Mouse (Mus musculus): ENCODE data around the gene Ninj1. TPM values are rescaled to one million over a fixed set of nuclear protein-coding genes. Genes with fewer than 3 reads are reported as not detected.

Gene Ninj1
- polyA plus RNA-seq, 1 experiment = 64.2 TPM

DNA sequence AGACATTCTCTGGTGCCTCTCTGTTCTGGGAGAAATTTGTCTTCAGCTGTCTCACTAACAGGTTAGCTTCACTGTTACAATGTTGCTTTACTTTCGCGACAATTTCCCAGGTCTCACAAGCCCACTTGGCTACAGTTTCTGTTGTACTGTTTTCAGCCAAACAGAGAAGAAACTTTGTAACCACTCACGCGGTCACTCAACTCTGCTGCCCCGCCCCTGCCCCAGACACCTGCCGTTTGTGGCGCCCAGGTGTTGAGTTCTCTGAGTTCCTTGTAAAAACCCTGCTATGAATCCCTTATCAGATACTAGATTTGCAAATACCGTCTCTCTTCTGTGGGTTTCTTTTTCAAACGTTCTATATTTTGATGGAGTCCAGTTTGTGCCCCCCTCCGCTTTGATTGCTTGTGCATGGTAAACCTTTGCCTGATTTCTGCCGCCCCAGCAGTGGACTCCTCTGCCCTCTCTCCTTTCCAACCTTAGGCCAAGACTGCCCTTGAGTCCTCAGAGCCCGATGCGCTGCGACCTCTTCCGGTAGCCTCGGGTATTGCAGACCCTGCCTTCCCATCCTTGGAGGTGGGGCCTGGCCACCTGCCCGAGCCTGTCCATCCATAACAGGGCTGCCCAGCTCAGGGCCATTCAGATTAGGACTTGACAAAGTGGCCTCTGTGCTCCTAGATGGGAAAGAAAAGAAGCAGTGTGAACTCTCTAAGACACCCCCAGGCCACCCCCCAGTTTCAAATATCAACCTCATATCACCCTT is 17.7 kb upstream of the Ninj1 start:
- DNase-seq (ENCODE audit: low read depth, low spot score) = peak; percentile 79
- WGBS = 9% methylated on average over 17 of the region's 17 CpGs

DNA sequence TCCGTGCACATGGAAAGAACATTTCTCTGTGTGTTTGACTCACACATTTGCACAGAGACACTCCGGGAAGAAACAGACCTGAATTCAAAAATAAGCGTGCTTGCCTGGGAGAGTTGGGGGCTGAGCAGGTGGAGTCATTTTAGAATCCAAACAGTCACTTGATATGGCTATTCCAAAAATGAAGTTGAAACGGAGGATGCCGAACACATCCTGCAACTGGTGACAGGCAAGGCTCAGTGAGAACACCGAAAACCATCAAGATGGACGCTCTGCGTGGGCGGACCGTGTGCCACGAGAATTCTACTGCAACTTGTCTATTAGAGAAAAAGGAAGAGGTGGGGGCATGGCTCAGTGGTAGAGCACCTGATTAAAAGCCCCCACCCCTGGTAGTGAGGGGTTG is 16.7 kb upstream of the Ninj1 start:
- WGBS = 95% methylated on average over 11 of the region's 11 CpGs
- DNase-seq (ENCODE audit: low read depth, low spot score) = no peak

GRCm38 (mm10) chr13:49171729-49172128 is 15.6 kb upstream of the Ninj1 start:
- no peak for DNase-seq (ENCODE audit: low read depth, low spot score)
- WGBS = 85% methylated on average over 1 of the region's 1 CpGs

- DNase-seq (ENCODE audit: low read depth, low spot score) = no peak
These were observed 14.9 kb upstream of the Ninj1 start for GRCm38 (mm10) chr13:49172335-49172734.

GRCm38 (mm10) chr13:49172971-49173596 is 14.2 kb upstream of the Ninj1 start:
- 10% methylated on average over 12 of the region's 12 CpGs for WGBS
- DNase-seq (ENCODE audit: low read depth, low spot score) = peak; percentile 66

More at GRCm38 (mm10) chr13:49172335-49172734, 14.9 kb upstream of the Ninj1 start:
- WGBS = 93% methylated on average over 7 of the region's 7 CpGs

DNA sequence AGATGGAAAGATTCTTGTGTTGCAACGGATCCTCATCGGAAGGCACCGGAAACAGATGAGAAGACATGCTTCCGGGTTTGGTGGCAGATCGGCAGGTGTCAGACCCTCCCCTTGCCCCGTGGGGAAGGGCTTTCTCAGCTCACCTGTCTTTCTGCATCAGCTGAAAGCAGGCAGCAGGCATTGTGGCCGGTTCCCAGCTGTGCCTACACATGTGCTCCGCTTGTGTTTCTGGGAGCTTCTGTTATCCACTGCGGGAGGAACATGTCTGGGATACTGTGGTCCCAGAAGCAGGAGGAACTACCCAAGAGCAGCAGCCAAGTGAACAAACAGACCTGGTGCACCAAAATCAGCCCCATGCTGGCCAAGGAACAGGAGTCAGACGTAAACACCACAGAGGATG is 11.8 kb upstream of the Ninj1 start:
- DNase-seq (ENCODE audit: low read depth, low spot score) = no peak
- 78% methylated on average over 10 of the region's 10 CpGs for WGBS

DNA sequence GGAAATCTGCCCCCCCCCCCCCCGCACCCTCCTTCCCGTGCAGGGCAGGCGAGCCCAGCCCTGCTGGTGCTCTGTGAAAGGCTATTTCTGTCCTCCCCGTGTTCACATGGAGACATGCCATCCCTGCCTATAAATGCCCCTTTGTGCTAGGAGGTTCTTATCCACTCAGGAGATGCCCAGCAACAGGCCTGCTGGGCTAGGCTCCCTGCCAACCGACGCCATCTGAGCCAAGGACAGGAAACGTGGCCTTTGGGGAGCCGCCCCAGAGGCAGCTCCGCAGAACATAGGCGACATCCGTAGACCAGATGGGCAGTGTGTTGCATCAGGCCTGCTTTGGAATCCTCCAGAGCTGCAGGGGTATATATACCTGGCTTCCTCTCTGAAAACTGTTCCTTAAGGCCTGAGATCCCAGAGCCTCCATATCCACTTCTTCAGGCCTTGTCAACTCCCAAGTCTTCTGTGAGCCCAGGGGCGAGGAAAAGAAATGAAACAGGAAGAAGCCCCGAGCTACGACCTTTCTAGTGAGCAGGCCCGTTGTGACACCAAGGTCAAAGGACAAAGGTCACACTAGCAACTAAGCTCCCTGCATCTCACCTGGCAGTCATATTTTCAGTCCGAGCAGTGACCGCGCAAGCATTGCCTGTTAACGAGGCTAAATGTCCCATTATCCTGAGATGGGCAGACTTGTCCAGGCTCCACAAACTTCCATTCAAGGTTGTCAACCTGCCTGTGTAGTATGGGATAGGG is 8.3 kb upstream of the Ninj1 start:
- DNase-seq (ENCODE audit: low read depth, low spot score) = no peak

GRCm38 (mm10) chr13:49180274-49180673 is 7.0 kb upstream of the Ninj1 start:
- 88% methylated on average over 5 of the region's 5 CpGs for WGBS
- DNase-seq (ENCODE audit: low read depth, low spot score) = no peak

More for the DNA sequence above, 8.3 kb upstream of the Ninj1 start:
- 43% methylated on average over 19 of the region's 19 CpGs for WGBS

- 23% methylated on average over 1 of the region's 1 CpGs for WGBS
- no peak for DNase-seq (ENCODE audit: low read depth, low spot score)
These were observed 6.6 kb upstream of the Ninj1 start for GRCm38 (mm10) chr13:49180691-49181090.

GRCm38 (mm10) chr13:49181411-49181984 is 5.8 kb upstream of the Ninj1 start:
- 92% methylated on average over 3 of the region's 3 CpGs for WGBS
- DNase-seq (ENCODE audit: low read depth, low spot score) = no peak

- no peak for DNase-seq (ENCODE audit: low read depth, low spot score)
- 58% methylated on average over 5 of the region's 5 CpGs for WGBS
These were observed 4.1 kb upstream of the Ninj1 start for GRCm38 (mm10) chr13:49183161-49183560.

DNA sequence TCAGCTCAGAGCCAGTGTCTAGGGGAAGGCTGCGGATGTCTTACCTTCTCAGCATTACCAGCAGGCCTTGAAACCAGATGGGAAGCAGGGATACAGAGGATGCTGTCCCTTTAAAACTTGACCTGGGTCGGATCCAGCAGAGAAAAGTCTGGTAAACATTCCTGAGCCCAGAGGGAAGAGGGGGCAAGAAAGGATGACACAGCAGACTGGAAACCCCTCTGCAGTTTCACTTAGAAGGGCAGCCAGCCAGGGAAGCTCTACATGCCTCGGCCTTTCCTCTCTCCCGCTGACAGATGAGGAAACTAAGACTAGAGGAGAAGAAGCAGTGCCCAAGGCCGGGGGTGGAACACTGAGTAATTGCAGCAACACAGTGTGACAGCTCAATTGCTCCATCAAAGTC is 3.6 kb upstream of the Ninj1 start:
- WGBS = 49% methylated on average over 5 of the region's 5 CpGs
- no peak for DNase-seq (ENCODE audit: low read depth, low spot score)

GRCm38 (mm10) chr13:49186798-49187287 is 442 bp upstream of the Ninj1 start:
- WGBS = 12% methylated on average over 11 of the region's 11 CpGs
- DNase-seq (ENCODE audit: low read depth, low spot score) = no peak

DNA sequence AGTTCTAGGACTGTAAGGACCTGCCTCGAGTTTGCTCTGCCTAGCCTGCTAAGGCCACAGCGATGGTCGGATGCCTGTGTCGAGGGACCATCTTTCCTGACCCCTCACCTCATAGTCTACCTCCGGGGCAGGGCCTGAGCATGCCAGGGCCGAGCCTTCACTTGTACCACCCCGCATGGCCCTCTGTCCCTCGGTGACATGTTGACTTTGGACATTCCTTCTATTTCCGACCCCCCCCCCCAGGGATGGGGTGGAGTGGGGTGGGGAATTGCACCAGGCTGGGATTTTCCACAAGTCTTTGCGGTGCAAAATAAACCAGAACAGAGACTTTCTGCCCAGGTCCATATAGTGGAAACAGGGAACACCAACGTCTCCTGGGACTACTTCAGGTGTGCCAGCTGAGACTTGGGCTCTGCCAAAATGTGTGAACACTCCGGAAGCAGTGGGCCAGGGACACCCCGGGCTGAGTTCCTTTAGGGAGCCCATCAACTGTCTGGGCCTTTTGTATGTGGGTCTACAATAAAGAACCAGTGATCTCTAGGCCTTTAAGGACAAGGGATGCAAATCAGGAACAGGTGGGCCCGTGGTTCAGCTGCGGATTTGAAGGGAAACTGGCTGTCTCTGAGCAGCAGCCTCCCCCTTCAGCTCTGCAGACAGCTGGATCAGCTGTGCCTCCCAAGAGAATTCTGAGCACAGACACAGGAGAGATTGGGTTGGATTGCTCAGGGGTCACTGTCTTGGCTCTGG is 1.1 kb downstream of the Ninj1 start:
- 17% methylated on average over 15 of the region's 15 CpGs for WGBS
- no peak for DNase-seq (ENCODE audit: low read depth, low spot score)

GRCm38 (mm10) chr13:49188966-49189360 is 1.7 kb downstream of the Ninj1 start:
- 78% methylated on average over 2 of the region's 2 CpGs for WGBS
- DNase-seq (ENCODE audit: low read depth, low spot score) = no peak

GRCm38 (mm10) chr13:49189970-49190870 is 2.9 kb downstream of the Ninj1 start:
- DNase-seq (ENCODE audit: low read depth, low spot score) = no peak
- 50% methylated on average over 12 of the region's 12 CpGs for WGBS

- WGBS = 42% methylated on average over 7 of the region's 7 CpGs
- DNase-seq (ENCODE audit: low read depth, low spot score) = no peak
These were observed 3.8 kb downstream of the Ninj1 start for GRCm38 (mm10) chr13:49190876-49191672.

GRCm38 (mm10) chr13:49191673-49192035 is 4.4 kb downstream of the Ninj1 start:
- no peak for DNase-seq (ENCODE audit: low read depth, low spot score)
- WGBS = 85% methylated on average over 5 of the region's 5 CpGs

All from large intestine, adult 2 months (tissue).